ENCODE assay signal across 7 mouse cellular contexts in the genomic region with DNA sequence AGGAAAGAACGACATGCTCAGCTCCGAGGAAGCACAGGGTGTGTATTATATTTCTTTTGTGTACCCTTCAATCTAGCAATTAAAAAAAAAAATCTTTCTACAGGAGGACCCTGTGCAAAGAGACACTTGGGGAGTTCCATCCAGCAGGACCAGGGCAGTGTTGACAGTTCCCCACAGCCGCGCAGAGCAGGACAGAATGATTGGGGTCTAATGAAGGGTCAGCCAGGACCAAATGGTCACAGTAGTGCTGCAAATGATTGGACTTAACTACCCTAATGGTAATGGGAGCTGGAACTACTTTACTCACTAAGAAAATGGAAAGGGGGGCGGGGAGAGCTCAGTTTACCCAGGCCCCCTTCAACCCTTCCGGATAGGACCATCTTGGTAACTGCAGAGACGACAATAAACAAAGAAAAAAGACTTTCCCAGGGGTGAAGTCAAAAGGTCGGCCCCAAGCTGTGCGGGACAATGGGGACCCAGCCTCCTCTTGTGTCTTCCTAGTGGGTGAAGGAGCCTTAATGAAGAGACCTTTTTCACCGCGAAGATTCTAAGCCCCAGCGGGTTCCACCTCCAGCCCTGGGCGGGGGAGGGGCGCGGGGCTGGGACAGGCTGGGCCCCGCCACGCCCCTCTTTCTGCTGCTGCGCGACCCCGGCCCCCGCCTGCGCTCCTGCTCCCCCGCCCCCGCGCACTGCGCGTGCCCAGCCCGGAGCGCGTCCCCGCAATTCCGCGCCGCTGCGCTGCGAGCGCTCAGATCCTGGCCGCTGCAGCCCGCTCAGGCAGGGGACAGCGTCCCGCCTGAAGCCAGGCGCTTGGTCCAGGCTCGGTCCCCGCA. TPM values are rescaled to one million over a fixed set of nuclear protein-coding genes. Genes with fewer than 3 reads are reported as not detected.
DNase-seq lines count a peak whose midpoint lies in the region; ATAC-seq and TF ChIP-seq lines count a peak whose summit lies in the region.

TSS of gene Ptprz1 (plus strand) at position 722 of the 833 bp plus-strand sequence.

- H3K4me1 ChIP-seq in ES-E14 (ENCODE audit: control insufficient read depth in 2 of 2, insufficient read depth in 2 of 2, low read length in 2 of 2, poor library complexity in 1 of 2): 0 out of 4 replicates have a peak, but pooled peaks cover 0 to 2% of the 10 kb centered on the region in 2 experiments
- peaks cover 29% of the 10 kb centered on the region for H3K4me1 ChIP-seq in midbrain, embryonic 12.5 days
- H3K4me1 ChIP-seq in stomach, embryonic 16.5 days (ENCODE audit: control insufficient read depth, insufficient read depth, low read length): no peaks in the 10 kb centered on the region

- peak within 1 kb of the TSS; percentile 75 for H3K4me2 ChIP-seq in midbrain, embryonic 12.5 days (replicated peaks)
- peak within 1 kb of the TSS; percentile 67 for H3K4me2 ChIP-seq in stomach, embryonic 16.5 days (ENCODE audit: low read depth, low read length)

- peak within 1 kb of the TSS; percentile 64 to 73 for H3K4me3 ChIP-seq in ES-E14 (ENCODE audit: insufficient read depth in 1 of 2, low read depth in 1 of 2, low read length in 2 of 2, poor library complexity in 1 of 2, severe bottlenecking in 1 of 2)
- peak within 1 kb of the TSS; percentile 71 for H3K4me3 ChIP-seq in midbrain, embryonic 12.5 days
- peak within 1 kb of the TSS; percentile 56 for H3K4me3 ChIP-seq in stomach, embryonic 16.5 days (replicated peaks; ENCODE audit: low read length)

- H3K27ac ChIP-seq in ES-E14 (ENCODE audit: insufficient read depth, low read depth, low read length, poor library complexity, severe bottlenecking): no peak within 1 kb of the TSS
- peak within 1 kb of the TSS; percentile 75 for H3K27ac ChIP-seq in midbrain, embryonic 12.5 days (replicated peaks)
- no peak within 1 kb of the TSS for H3K27ac ChIP-seq in stomach, embryonic 16.5 days (ENCODE audit: low read length)

- peak; percentile 95 for ATAC-seq in midbrain, embryonic 12.5 days (ENCODE audit: low FRiP score, low read depth)
- ATAC-seq in stomach, embryonic 16.5 days (ENCODE audit: insufficient read depth, low FRiP score): peak; percentile 88

- H3K9me3 ChIP-seq in ES-E14 (ENCODE audit: control insufficient read depth, insufficient read depth, low read depth, low read length): no peaks in the 10 kb centered on the region
- no peaks in the 10 kb centered on the region for H3K9me3 ChIP-seq in midbrain, embryonic 12.5 days
- H3K9me3 ChIP-seq in stomach, embryonic 16.5 days (replicated peaks; ENCODE audit: control insufficient read depth, low read length): no peaks in the 10 kb centered on the region

- in situ Hi-C loops in ES-E14 (cut with MboI; ENCODE audit: low sequenced_read_pairs in 2 of 2, unreplicated experiment in 2 of 2): no loop called here

- peak; percentile 77 for DNase-seq in ES-E14 (ENCODE audit: low read depth, low spot score)
- DNase-seq in adrenal gland, adult 18-20 months (ENCODE audit: low spot score in 2 of 2): peak; percentile 26 to 34
- peak; percentile 87 for DNase-seq in embryo, embryonic 9.5 days (ENCODE audit: extremely low spot score)
- DNase-seq in heart, postnatal 10 days: peak; percentile 27 to 43
- peak; percentile 28 to 45 for DNase-seq in left cerebral cortex, adult 8-10 months (ENCODE audit: low spot score in 2 of 2)

- H3K9ac ChIP-seq in ES-E14 (ENCODE audit: insufficient read depth, low read depth, low read length, poor library complexity, severe bottlenecking): peak within 1 kb of the TSS; percentile 42; the same call in 1 of the 2 replicates
- peak within 1 kb of the TSS; percentile 76 for H3K9ac ChIP-seq in midbrain, embryonic 12.5 days (replicated peaks)
- peak within 1 kb of the TSS; percentile 67 for H3K9ac ChIP-seq in stomach, embryonic 16.5 days (ENCODE audit: low read length)

- H3K27me3 ChIP-seq in midbrain, embryonic 12.5 days: no peaks in the 10 kb centered on the region
- H3K27me3 ChIP-seq in stomach, embryonic 16.5 days (ENCODE audit: control insufficient read depth, insufficient read depth, low read length): peaks cover 4% of the 10 kb centered on the region

- under 1% methylated on average over 28 of the region's 44 CpGs for WGBS in midbrain, embryonic 12.5 days
- under 1% methylated on average over 39 of the region's 44 CpGs for WGBS in stomach, embryonic 16.5 days

- H3K36me3 ChIP-seq in ES-E14 (ENCODE audit: control insufficient read depth, insufficient read depth, low read length, poor library complexity, severe bottlenecking): no peaks in the 10 kb centered on the region
- no peaks in the 10 kb centered on the region for H3K36me3 ChIP-seq in midbrain, embryonic 12.5 days
- H3K36me3 ChIP-seq in stomach, embryonic 16.5 days (ENCODE audit: control insufficient read depth, insufficient read depth, low read length): no peaks in the 10 kb centered on the region

- intact Hi-C loops in heart, postnatal 10 days (cut with DNase I): no loop called here

TF ChIP-seq in ES-E14, 5 proteins besides CTCF, POLR2A, EP300 and RAD21:
- TF ChIP-seq CHD2 (IDR thresholded peaks at IDR 0.05; ENCODE audit: low read depth, low read length) (no peak), HCFC1 (IDR thresholded peaks at IDR 0.05; ENCODE audit: borderline replicate concordance, insufficient read depth, low read length) (no peak), ZNF384 (IDR thresholded peaks at IDR 0.05; ENCODE audit: low read depth, low read length) (no peak)

RNA-seq across cellular contexts. Expression of gene Ptprz1, which starts in this region (rescaled TPM):
- total RNA-seq in ES-E14 (2012; rRNA removed): 1.2 and 1.5 TPM in 2 replicates
- 1 to 10 TPM; 3.7 to 4.7 TPM for total RNA-seq in adrenal gland, adult 18-20 months (2021)
- total RNA-seq in heart, postnatal 10 days (2021): 1 to 10 TPM; 1.4 to 1.8 TPM
- 100 to 1,000 TPM; 106 to 121 (median 111) TPM for total RNA-seq in left cerebral cortex, adult 8-10 months (2022)
- polyA plus RNA-seq in midbrain, embryonic 12.5 days (2016; fragmentation: Nextera tagmentation; extraction: Ambion mirVana): 35.0 and 58.6 TPM in 2 replicates
- polyA plus RNA-seq in stomach, embryonic 16.5 days (2015; fragmentation: Nextera tagmentation; extraction: Ambion mirVana): 6.8 and 7.1 TPM in 2 replicates

Comparison
In these comparisons a context has a peak if more than half of its experiments do, and no peak if none do; other contexts are left out.
1. RNA of gene Ptprz1 (total RNA-seq): 106 to 121 TPM in left cerebral cortex, adult 8-10 months; 3.7 to 4.7 TPM in adrenal gland, adult 18-20 months, 1.4 to 1.8 TPM in heart, postnatal 10 days and 1.2 to 1.5 TPM in ES-E14; every median in the first group is over 10 times any median in the second.
2. DNase-seq: peak in every context shown above with its lines; median percentile 87 in embryo, embryonic 9.5 days; 77 in ES-E14; 36 in left cerebral cortex, adult 8-10 months; 35 in heart, postnatal 10 days; 30 in adrenal gland, adult 18-20 months.
3. Peak in every context shown above with its lines, with median percentiles within 50 percentile points of each other: H3K4me3 ChIP-seq and H3K9ac ChIP-seq.